Mouse (Mus musculus): ENCODE measurements around the gene Lce1k. TPM values are rescaled to one million over a fixed set of nuclear protein-coding genes. Genes with fewer than 3 reads are reported as not detected.

Lce1k gene
- polyA plus RNA-seq (2014; fragmentation: Illumina TruSeq; extraction: RNeasy Lipid Tissue Mini Kit (QIAGEN cat#74804); ENCODE audit: low read depth, low replicate concordance), result not detected

GRCm38 (mm10) chr3:92807791-92808190 lies at the start of gene Lce1k:
Lce1k (minus strand) TSS chr3:92807891.

GRCm38 (mm10) chr3:92851186-92851585 lies 43.5 kb upstream of the Lce1k start, which contains the start of gene Lce1l:
Lce1l (minus strand) TSS chr3:92851286.

DNA sequence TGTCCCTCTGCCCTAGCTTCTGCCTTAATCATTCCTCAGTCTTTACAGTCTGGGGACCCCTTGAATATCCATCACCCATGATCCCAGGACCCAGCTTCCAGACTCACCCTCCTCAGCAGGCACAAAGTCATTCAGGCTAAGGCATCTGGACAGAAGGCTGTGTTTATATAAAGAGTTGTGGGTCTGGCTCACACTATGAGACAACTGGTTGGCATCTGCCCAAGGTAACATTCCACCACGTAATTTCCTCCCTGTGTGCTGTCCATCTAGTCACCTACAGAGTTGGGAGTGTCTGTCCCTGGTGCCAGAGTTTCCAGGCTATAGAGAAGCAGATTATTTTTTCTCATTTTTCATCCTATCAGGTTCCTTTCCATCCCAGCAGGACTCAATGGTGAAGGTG lies 19.4 kb upstream of the Lce1k start, which contains the start of gene Kprp:
Gene Kprp, minus strand, starts transcription at position 140 of the 400 bp plus-strand sequence.

GRCm38 (mm10) chr3:92790414-92790813 lies 17.3 kb downstream of the Lce1k start, which contains the start of gene Lce1j:
Lce1j (minus strand) TSS chr3:92790514.

GRCm38 (mm10) chr3:92778799-92779198 lies 28.9 kb downstream of the Lce1k start, which contains the start of gene Lce1i:
Lce1i (minus strand) TSS chr3:92778899.

GRCm38 (mm10) chr3:92764965-92765364 lies 42.7 kb downstream of the Lce1k start, which contains the start of gene Lce1h:
Lce1h (minus strand) TSS chr3:92765065.

Other genes with a start within 250 kb of the Lce1k start
- not detected for gene Ivl, start 234.2 kb downstream of the Lce1k start, polyA plus RNA-seq (2014; fragmentation: Illumina TruSeq; extraction: RNeasy Lipid Tissue Mini Kit (QIAGEN cat#74804); ENCODE audit: low read depth, low replicate concordance)
- not detected for gene Smcp, start 218.9 kb downstream of the Lce1k start, polyA plus RNA-seq (2014; fragmentation: Illumina TruSeq; extraction: RNeasy Lipid Tissue Mini Kit (QIAGEN cat#74804); ENCODE audit: low read depth, low replicate concordance)
- not detected for gene 2210017I01Rik, start 200.4 kb downstream of the Lce1k start, polyA plus RNA-seq (2014; fragmentation: Illumina TruSeq; extraction: RNeasy Lipid Tissue Mini Kit (QIAGEN cat#74804); ENCODE audit: low read depth, low replicate concordance)
- gene Lce6a, start 186.2 kb downstream of the Lce1k start, polyA plus RNA-seq (2014; fragmentation: Illumina TruSeq; extraction: RNeasy Lipid Tissue Mini Kit (QIAGEN cat#74804); ENCODE audit: low read depth, low replicate concordance), result not detected
- not detected for gene Lce1a1, start 159.6 kb downstream of the Lce1k start, polyA plus RNA-seq (2014; fragmentation: Illumina TruSeq; extraction: RNeasy Lipid Tissue Mini Kit (QIAGEN cat#74804); ENCODE audit: low read depth, low replicate concordance)
- gene Lce1b, start 151.0 kb downstream of the Lce1k start, polyA plus RNA-seq (2014; fragmentation: Illumina TruSeq; extraction: RNeasy Lipid Tissue Mini Kit (QIAGEN cat#74804); ENCODE audit: low read depth, low replicate concordance), result not detected
- gene Lce1a2, start 137.6 kb downstream of the Lce1k start, polyA plus RNA-seq (2014; fragmentation: Illumina TruSeq; extraction: RNeasy Lipid Tissue Mini Kit (QIAGEN cat#74804); ENCODE audit: low read depth, low replicate concordance), result not detected
- gene Lce1c, start 128.6 kb downstream of the Lce1k start, polyA plus RNA-seq (2014; fragmentation: Illumina TruSeq; extraction: RNeasy Lipid Tissue Mini Kit (QIAGEN cat#74804); ENCODE audit: low read depth, low replicate concordance), result not detected
- gene Lce1d, start 120.7 kb downstream of the Lce1k start, polyA plus RNA-seq (2014; fragmentation: Illumina TruSeq; extraction: RNeasy Lipid Tissue Mini Kit (QIAGEN cat#74804); ENCODE audit: low read depth, low replicate concordance), result not detected
- not detected for gene Lce1e, start 98.8 kb downstream of the Lce1k start, polyA plus RNA-seq (2014; fragmentation: Illumina TruSeq; extraction: RNeasy Lipid Tissue Mini Kit (QIAGEN cat#74804); ENCODE audit: low read depth, low replicate concordance)
- not detected for gene Lce1f, start 87.5 kb downstream of the Lce1k start, polyA plus RNA-seq (2014; fragmentation: Illumina TruSeq; extraction: RNeasy Lipid Tissue Mini Kit (QIAGEN cat#74804); ENCODE audit: low read depth, low replicate concordance)
- gene Gm38119, start 68.8 kb downstream of the Lce1k start, polyA plus RNA-seq (2014; fragmentation: Illumina TruSeq; extraction: RNeasy Lipid Tissue Mini Kit (QIAGEN cat#74804); ENCODE audit: low read depth, low replicate concordance), result not detected
- not detected for gene Lce1g, start 55.6 kb downstream of the Lce1k start, polyA plus RNA-seq (2014; fragmentation: Illumina TruSeq; extraction: RNeasy Lipid Tissue Mini Kit (QIAGEN cat#74804); ENCODE audit: low read depth, low replicate concordance)
- not detected for gene Lce1h, start 42.8 kb downstream of the Lce1k start, polyA plus RNA-seq (2014; fragmentation: Illumina TruSeq; extraction: RNeasy Lipid Tissue Mini Kit (QIAGEN cat#74804); ENCODE audit: low read depth, low replicate concordance)
- gene Lce1i, start 29.0 kb downstream of the Lce1k start, polyA plus RNA-seq (2014; fragmentation: Illumina TruSeq; extraction: RNeasy Lipid Tissue Mini Kit (QIAGEN cat#74804); ENCODE audit: low read depth, low replicate concordance), result not detected
- gene Lce1j, start 17.4 kb downstream of the Lce1k start, polyA plus RNA-seq (2014; fragmentation: Illumina TruSeq; extraction: RNeasy Lipid Tissue Mini Kit (QIAGEN cat#74804); ENCODE audit: low read depth, low replicate concordance), result not detected
- not detected for gene Kprp, start 19.4 kb upstream of the Lce1k start, polyA plus RNA-seq (2014; fragmentation: Illumina TruSeq; extraction: RNeasy Lipid Tissue Mini Kit (QIAGEN cat#74804); ENCODE audit: low read depth, low replicate concordance)
- gene Lce1l, start 43.4 kb upstream of the Lce1k start, polyA plus RNA-seq (2014; fragmentation: Illumina TruSeq; extraction: RNeasy Lipid Tissue Mini Kit (QIAGEN cat#74804); ENCODE audit: low read depth, low replicate concordance), result not detected
- not detected for gene 2310050C09Rik, start 62.3 kb upstream of the Lce1k start, polyA plus RNA-seq (2014; fragmentation: Illumina TruSeq; extraction: RNeasy Lipid Tissue Mini Kit (QIAGEN cat#74804); ENCODE audit: low read depth, low replicate concordance)
- not detected for gene Lce3a, start 118.3 kb upstream of the Lce1k start, polyA plus RNA-seq (2014; fragmentation: Illumina TruSeq; extraction: RNeasy Lipid Tissue Mini Kit (QIAGEN cat#74804); ENCODE audit: low read depth, low replicate concordance)
- not detected for gene Lce3b, start 125.1 kb upstream of the Lce1k start, polyA plus RNA-seq (2014; fragmentation: Illumina TruSeq; extraction: RNeasy Lipid Tissue Mini Kit (QIAGEN cat#74804); ENCODE audit: low read depth, low replicate concordance)
- gene Lce3c, start 136.6 kb upstream of the Lce1k start, polyA plus RNA-seq (2014; fragmentation: Illumina TruSeq; extraction: RNeasy Lipid Tissue Mini Kit (QIAGEN cat#74804); ENCODE audit: low read depth, low replicate concordance), result not detected
- not detected for gene Lce3d, start 149.5 kb upstream of the Lce1k start, polyA plus RNA-seq (2014; fragmentation: Illumina TruSeq; extraction: RNeasy Lipid Tissue Mini Kit (QIAGEN cat#74804); ENCODE audit: low read depth, low replicate concordance)
- not detected for gene Lce3e, start 159.2 kb upstream of the Lce1k start, polyA plus RNA-seq (2014; fragmentation: Illumina TruSeq; extraction: RNeasy Lipid Tissue Mini Kit (QIAGEN cat#74804); ENCODE audit: low read depth, low replicate concordance)
- not detected for gene Lce3f, start 184.3 kb upstream of the Lce1k start, polyA plus RNA-seq (2014; fragmentation: Illumina TruSeq; extraction: RNeasy Lipid Tissue Mini Kit (QIAGEN cat#74804); ENCODE audit: low read depth, low replicate concordance)
- not detected for gene Crct1, start 207.8 kb upstream of the Lce1k start, polyA plus RNA-seq (2014; fragmentation: Illumina TruSeq; extraction: RNeasy Lipid Tissue Mini Kit (QIAGEN cat#74804); ENCODE audit: low read depth, low replicate concordance)
- gene Lce1m, start 211.2 kb upstream of the Lce1k start, polyA plus RNA-seq (2014; fragmentation: Illumina TruSeq; extraction: RNeasy Lipid Tissue Mini Kit (QIAGEN cat#74804); ENCODE audit: low read depth, low replicate concordance), result not detected